Mouse (Mus musculus): ENCODE measurements at regions not wholly inside any gene's neighbourhood (a gene's known extent, or its start where the extent isn't known, plus 50 kb on each side); places are given as distances from the start of the nearest gene placed in this dataset.

DNA sequence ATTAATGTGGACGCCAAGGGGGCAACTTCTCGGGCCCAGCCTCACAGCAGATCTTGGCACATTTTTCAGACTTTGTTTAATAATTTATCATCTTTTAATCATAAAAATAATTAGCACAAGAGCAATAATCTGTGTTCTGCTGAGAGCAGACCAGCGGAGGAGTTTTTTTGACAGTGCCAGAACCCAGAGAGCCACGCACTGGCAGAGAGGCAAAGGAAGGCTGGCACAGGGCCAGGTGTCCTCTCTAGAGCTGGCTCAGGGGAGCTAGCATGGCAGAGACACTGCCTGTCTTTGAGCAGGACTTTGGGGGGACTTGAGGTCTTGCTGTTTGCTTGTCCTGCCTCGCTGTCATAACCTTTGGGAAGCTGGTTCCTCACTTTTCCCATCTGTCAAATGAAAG, 100.9 kb downstream of the 3100002H09Rik start:
- TF ChIP-seq CTCF (IDR thresholded peaks at IDR 0.05; ENCODE audit: low read depth) (no peak), EP300 (IDR thresholded peaks at IDR 0.05; ENCODE audit: low read depth) (no peak)

All from liver, postnatal 0 days (tissue).